Mouse (Mus musculus): ENCODE measurements around the gene Pbx4. TPM values are rescaled to one million over a fixed set of nuclear protein-coding genes. Genes with fewer than 3 reads are reported as not detected.

Pbx4 gene
- total and polyA plus RNA-seq, 3 experiments = 0.23 to 0.68 (median 0.37) TPM

- TF ChIP-seq POLR2A (IDR thresholded peaks at IDR 0.05; ENCODE audit: insufficient read depth, low read depth, low read length) (no peak), EP300 (IDR thresholded peaks at IDR 0.05; ENCODE audit: insufficient read depth, low read depth, low read length) (no peak), CTCF (IDR thresholded peaks at IDR 0.05) (no peak)
- H3K9ac ChIP-seq (ENCODE audit: low read depth, low read length) = no peak overlapping the region
- H3K27ac ChIP-seq = no peak overlapping the region
- peaks cover 13% of the 10 kb centered on the region for H3K4me1 ChIP-seq (ENCODE audit: control insufficient read depth, insufficient read depth, low read length)
- H3K36me3 ChIP-seq (ENCODE audit: control insufficient read depth, insufficient read depth, low read length) = no peaks in the 10 kb centered on the region
- peaks cover 2% of the 10 kb centered on the region; the same call in 1 of the 2 replicates for H3K79me2 ChIP-seq (replicated peaks; ENCODE audit: control insufficient read depth, insufficient read depth, low read length)
- 85% methylated on average over 2 of the region's 2 CpGs for WGBS
- DNase-seq = no peak
- no peaks in the 10 kb centered on the region for H3K27me3 ChIP-seq (ENCODE audit: control insufficient read depth, insufficient read depth, low read length)
- H3K4me3 ChIP-seq = peak overlapping the region; percentile 77
- intact Hi-C loops (cut with DNase I) = loop anchor here (5.0 to 10.0 kb wide), 4 partner anchors 97 to 312 kb away; partner anchors contain the start of genes Gatad2a, Slc25a42 and Zfp868
These were observed 67.6 kb downstream of the Pbx4 start for GRCm38 (mm10) chr8:69899876-69900275.

DNA sequence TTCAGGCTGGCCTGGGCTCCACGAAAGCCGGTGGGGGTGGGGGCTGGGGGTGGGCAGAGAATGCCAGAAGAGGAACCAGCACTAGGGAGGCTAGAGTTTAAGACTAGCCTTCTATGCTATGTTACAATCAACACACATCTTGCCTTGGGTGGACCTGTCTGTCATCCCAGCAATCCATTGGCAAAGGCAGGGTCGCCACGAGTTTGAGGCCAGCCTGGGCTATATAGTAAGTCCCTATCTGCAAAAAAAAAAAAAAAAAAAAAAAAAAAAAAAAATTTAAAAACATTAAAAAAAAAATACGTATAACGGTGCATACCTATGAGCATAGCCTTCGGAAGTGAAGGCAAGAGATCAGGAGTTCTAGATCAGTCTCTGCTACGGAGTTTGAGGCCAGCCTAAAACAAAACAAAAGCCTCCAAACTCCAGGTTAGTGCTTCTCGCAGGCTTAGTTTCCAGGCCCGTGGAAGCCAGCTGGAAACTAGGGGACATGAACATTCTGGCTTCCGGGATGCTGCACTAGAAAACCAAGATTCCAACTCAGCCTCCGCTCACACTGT lies 68.7 kb downstream of the Pbx4 start:
- H3K4me1 ChIP-seq (ENCODE audit: control insufficient read depth, insufficient read depth, low read length) = peaks cover 9% of the 10 kb centered on the region
- H3K79me2 ChIP-seq (replicated peaks; ENCODE audit: control insufficient read depth, insufficient read depth, low read length) = peaks cover 2% of the 10 kb centered on the region; the same call in 1 of the 2 replicates
- peak overlapping the region; percentile 77 for H3K4me3 ChIP-seq
- DNase-seq = no peak
- TF ChIP-seq CTCF (IDR thresholded peaks at IDR 0.05) (no peak), POLR2A (IDR thresholded peaks at IDR 0.05; ENCODE audit: insufficient read depth, low read depth, low read length) (no peak), EP300 (IDR thresholded peaks at IDR 0.05; ENCODE audit: insufficient read depth, low read depth, low read length) (no peak)
- WGBS = 7% methylated on average over 12 of the region's 12 CpGs
- intact Hi-C loops (cut with DNase I) = loop anchor here (5.0 kb wide), 3 partner anchors 96 to 311 kb away; partner anchors contain the start of genes Gatad2a and Slc25a42
- no peaks in the 10 kb centered on the region for H3K36me3 ChIP-seq (ENCODE audit: control insufficient read depth, insufficient read depth, low read length)
- H3K27ac ChIP-seq = peak overlapping the region; percentile 98
- no peaks in the 10 kb centered on the region for H3K27me3 ChIP-seq (ENCODE audit: control insufficient read depth, insufficient read depth, low read length)
- H3K9ac ChIP-seq (ENCODE audit: low read depth, low read length) = peak overlapping the region; percentile 86

- peak; percentile 97 to 99 for DNase-seq
- Histone ChIP-seq H3K27ac (peak overlapping the region; percentile 98), H3K4me1 (ENCODE audit: control insufficient read depth, insufficient read depth, low read length) (peaks cover 8% of the 10 kb centered on the region), H3K9ac (ENCODE audit: low read depth, low read length) (peak overlapping the region; percentile 86), H3K27me3 (ENCODE audit: control insufficient read depth, insufficient read depth, low read length) (no peaks in the 10 kb centered on the region), H3K4me3 (peak overlapping the region; percentile 77), H3K36me3 (ENCODE audit: control insufficient read depth, insufficient read depth, low read length) (no peaks in the 10 kb centered on the region), H3K79me2 (replicated peaks; ENCODE audit: control insufficient read depth, insufficient read depth, low read length) (peaks cover 2% of the 10 kb centered on the region; the same call in 1 of the 2 replicates)
- intact Hi-C loops (cut with DNase I) = loop anchor here (5.0 kb wide), 3 partner anchors 96 to 311 kb away; partner anchors contain the start of genes Gatad2a and Slc25a42
- TF ChIP-seq EP300 (IDR thresholded peaks at IDR 0.05; ENCODE audit: insufficient read depth, low read depth, low read length) (peak; percentile 97), POLR2A (IDR thresholded peaks at IDR 0.05; ENCODE audit: insufficient read depth, low read depth, low read length) (peak; percentile 96), CTCF (IDR thresholded peaks at IDR 0.05) (peak; percentile 90; the same call in 1 of the 2 replicates)
- 2% methylated on average over 41 of the region's 41 CpGs for WGBS
These were observed 69.3 kb downstream of the Pbx4 start for GRCm38 (mm10) chr8:69901484-69902162.

DNA sequence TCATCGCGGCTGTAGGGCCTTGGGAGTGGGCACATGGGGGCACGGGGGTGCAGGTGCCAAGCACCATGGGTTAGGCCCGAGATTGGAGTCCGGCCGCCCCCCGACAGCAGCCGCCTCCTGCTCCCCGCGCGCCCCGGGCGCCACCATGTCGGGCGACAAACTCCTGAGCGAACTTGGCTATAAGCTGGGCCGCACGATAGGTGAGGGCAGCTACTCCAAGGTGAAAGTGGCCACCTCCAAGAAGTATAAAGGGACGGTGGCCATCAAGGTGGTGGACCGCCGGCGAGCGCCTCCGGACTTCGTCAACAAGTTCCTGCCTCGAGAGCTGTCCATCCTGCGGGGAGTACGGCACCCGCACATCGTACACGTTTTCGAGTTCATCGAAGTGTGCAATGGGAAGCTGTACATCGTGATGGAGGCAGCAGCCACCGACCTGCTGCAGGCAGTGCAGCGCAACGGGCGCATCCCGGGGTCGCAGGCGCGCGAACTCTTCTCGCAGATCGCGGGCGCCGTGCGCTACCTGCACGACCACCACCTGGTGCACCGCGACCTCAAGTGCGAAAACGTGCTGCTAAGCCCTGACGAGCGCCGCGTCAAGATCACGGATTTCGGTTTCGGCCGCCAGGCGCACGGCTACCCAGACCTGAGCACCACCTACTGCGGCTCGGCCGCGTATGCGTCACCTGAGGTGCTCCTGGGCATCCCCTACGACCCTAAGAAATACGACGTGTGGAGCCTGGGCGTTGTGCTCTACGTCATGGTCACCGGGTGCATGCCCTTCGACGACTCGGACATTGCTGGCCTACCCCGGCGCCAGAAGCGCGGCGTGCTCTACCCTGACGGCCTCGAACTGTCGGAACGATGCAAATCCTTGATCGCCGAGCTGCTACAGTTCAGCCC lies 70.1 kb downstream of the Pbx4 start, which contains the start of the genes Tssk6, Ndufa13 and Yjefn3:
TSS of gene Tssk6 (plus strand) at position 22 of the 900 bp plus-strand sequence.
TSS of gene Ndufa13 (minus strand) at position 396 of the 900 bp plus-strand sequence.
TSS of gene Yjefn3 (minus strand) at position 550 of the 900 bp plus-strand sequence.
- H3K27me3 ChIP-seq (ENCODE audit: control insufficient read depth, insufficient read depth, low read length) = no peaks in the 10 kb centered on the region
- peak within 1 kb of the TSS; percentile 77 for H3K4me3 ChIP-seq
- TF ChIP-seq EP300 (IDR thresholded peaks at IDR 0.05; ENCODE audit: insufficient read depth, low read depth, low read length) (no peak), POLR2A (IDR thresholded peaks at IDR 0.05; ENCODE audit: insufficient read depth, low read depth, low read length) (no peak), CTCF (IDR thresholded peaks at IDR 0.05) (no peak)
- H3K27ac ChIP-seq = peak within 1 kb of the TSS; percentile 98
- DNase-seq = peak; percentile 56 to 66
- no peaks in the 10 kb centered on the region; the same call in 1 of the 2 replicates for H3K79me2 ChIP-seq (replicated peaks; ENCODE audit: control insufficient read depth, insufficient read depth, low read length)
- 5% methylated on average over 89 of the region's 89 CpGs for WGBS
- peak within 1 kb of the TSS; percentile 86 for H3K9ac ChIP-seq (ENCODE audit: low read depth, low read length)
- no peaks in the 10 kb centered on the region for H3K36me3 ChIP-seq (ENCODE audit: control insufficient read depth, insufficient read depth, low read length)
- peaks cover 6% of the 10 kb centered on the region for H3K4me1 ChIP-seq (ENCODE audit: control insufficient read depth, insufficient read depth, low read length)
- intact Hi-C loops (cut with DNase I) = loop anchor here (5.0 kb wide), 3 partner anchors 95 to 310 kb away; partner anchors contain the start of genes Gatad2a and Slc25a42

DNA sequence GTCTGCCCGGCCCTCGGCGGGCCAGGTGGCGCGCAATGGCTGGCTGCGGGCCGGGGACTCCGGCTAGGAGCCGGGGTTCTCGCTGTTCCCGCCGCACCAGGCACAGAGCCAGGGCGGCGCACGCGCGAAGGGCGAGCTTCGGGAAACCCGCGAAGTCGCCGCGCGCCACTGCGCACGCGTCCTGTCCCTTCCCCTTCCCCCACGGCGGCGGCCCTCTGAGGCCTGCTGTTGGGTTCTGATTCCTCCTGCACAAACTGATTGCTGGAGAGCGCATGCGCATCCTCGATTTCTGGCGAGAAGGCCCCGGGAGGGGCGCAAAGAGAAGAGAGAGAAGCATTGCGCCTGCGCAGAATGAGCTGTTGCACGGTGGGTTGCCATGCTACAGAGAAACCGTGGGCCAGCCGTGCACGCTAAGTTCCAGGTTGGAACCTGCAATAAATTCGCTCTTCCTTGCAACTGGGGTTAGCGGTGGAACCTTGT lies 70.8 kb downstream of the Pbx4 start:
- Histone ChIP-seq H3K36me3 (ENCODE audit: control insufficient read depth, insufficient read depth, low read length) (no peaks in the 10 kb centered on the region), H3K27me3 (ENCODE audit: control insufficient read depth, insufficient read depth, low read length) (no peaks in the 10 kb centered on the region), H3K27ac (peak overlapping the region; percentile 98), H3K4me1 (ENCODE audit: control insufficient read depth, insufficient read depth, low read length) (peaks cover 6% of the 10 kb centered on the region), H3K9ac (ENCODE audit: low read depth, low read length) (peak overlapping the region; percentile 70), H3K79me2 (replicated peaks; ENCODE audit: control insufficient read depth, insufficient read depth, low read length) (no peaks in the 10 kb centered on the region; the same call in 1 of the 2 replicates), H3K4me3 (peak overlapping the region; percentile 77)
- peak; percentile 98 to 99 for DNase-seq
- WGBS = under 1% methylated on average over 45 of the region's 45 CpGs
- intact Hi-C loops (cut with DNase I) = loop anchor here (5.0 kb wide), 3 partner anchors 94 to 309 kb away; partner anchors contain the start of genes Gatad2a and Slc25a42
- TF ChIP-seq CTCF (IDR thresholded peaks at IDR 0.05) (0 out of 2 replicates have a peak, but pooled peaks have one; percentile 1), POLR2A (IDR thresholded peaks at IDR 0.05; ENCODE audit: insufficient read depth, low read depth, low read length) (no peak), EP300 (IDR thresholded peaks at IDR 0.05; ENCODE audit: insufficient read depth, low read depth, low read length) (peak; percentile 76; the same call in 1 of the 2 replicates)
